Mouse (Mus musculus) forebrain, embryonic 14.5 days (tissue): ENCODE results near the gene Smg9. TPM values are rescaled to one million over a fixed set of nuclear protein-coding genes. Genes with fewer than 3 reads are reported as not detected.
"Not testable (repeated sequence)": the region's sequence is repeated elsewhere in the genome, so short reads cannot be mapped to it uniquely, and the experiment has no call there.

Experiments
- ATAC-seq: fragments of 200-750 bp; cut with Nextera tagmentation; 2 replicates; pipeline ENCODE4 v1.8.0; 2017; ENCODE audit warnings: mild to moderate bottlenecking, moderate library complexity
- DNase-seq: peaks from one replicate; pipeline ENCODE4 v3.0.0-alpha.2; 2015; ENCODE audit warnings: low spot score
- H3K27ac ChIP-seq: fragments of 300-500 bp; sonication (generic); 2 replicates; pipeline ENCODE4 v1.5.1; 2014; ENCODE audit warnings: low read depth, mild to moderate bottlenecking, control low read depth, low read length, moderate library complexity
- H3K27me3 ChIP-seq: fragments of 300-500 bp; sonication (generic); replicated peaks from 2 replicates; pipeline ENCODE4 v1.6.1; 2014; ENCODE audit warnings: low read length, control low read depth, mixed read lengths; ENCODE audit not compliant: control insufficient read depth, insufficient read depth
- H3K36me3 ChIP-seq: fragments of 300-500 bp; sonication (generic); 2 replicates; pipeline ENCODE4 v1.6.1; 2014; ENCODE audit warnings: low read length, control low read depth; ENCODE audit not compliant: control insufficient read depth, insufficient read depth
- H3K4me1 ChIP-seq: fragments of 300-500 bp; sonication (generic); 2 replicates; pipeline ENCODE4 v1.6.1; 2014; ENCODE audit warnings: antibody characterized with exemption, low read length, control low read depth; ENCODE audit not compliant: control insufficient read depth, insufficient read depth
- H3K4me2 ChIP-seq: fragments of 300-500 bp; sonication (generic); 2 replicates; pipeline ENCODE4 v1.6.1; 2014; ENCODE audit warnings: mild to moderate bottlenecking, control low read depth, low read length
- H3K4me3 ChIP-seq: fragments of 300-500 bp; sonication (generic); 2 replicates; pipeline ENCODE4 v1.5.1; 2014; ENCODE audit warnings: low read depth, low read length, control low read depth
- H3K9ac ChIP-seq: fragments of 300-500 bp; sonication (generic); 2 replicates; pipeline ENCODE4 v1.6.1; 2014; ENCODE audit warnings: mild to moderate bottlenecking, low read length, control low read depth, moderate library complexity
- H3K9me3 ChIP-seq: fragments of 300-500 bp; sonication (generic); replicated peaks from 2 replicates; pipeline ENCODE4 v1.6.1; 2016; ENCODE audit warnings: low read length, control low read depth, mixed read lengths; ENCODE audit not compliant: control insufficient read depth
- WGBS: fragments of 180-500 bp; shearing (Covaris S2); extraction: QIAGEN DNeasy Blood & Tissue Kit; methylation state at CpG from one replicate; pipeline ENCODE4 v1.1.7; 2014; 5-methylcytosine and 5-hydroxymethylcytosine counted together
- polyA plus RNA-seq: library from polyadenylated mRNA; unstranded; fragments of >200 nt; fragmentation: Nextera tagmentation; extraction: Ambion mirVana; gene quantifications from 2 replicates; pipeline ENCODE4 v1.2.1, GENCODE M21; 2014

The Smg9 gene
- polyA plus RNA-seq, 1 experiment from 2014 or later = 23.4 TPM

DNA sequence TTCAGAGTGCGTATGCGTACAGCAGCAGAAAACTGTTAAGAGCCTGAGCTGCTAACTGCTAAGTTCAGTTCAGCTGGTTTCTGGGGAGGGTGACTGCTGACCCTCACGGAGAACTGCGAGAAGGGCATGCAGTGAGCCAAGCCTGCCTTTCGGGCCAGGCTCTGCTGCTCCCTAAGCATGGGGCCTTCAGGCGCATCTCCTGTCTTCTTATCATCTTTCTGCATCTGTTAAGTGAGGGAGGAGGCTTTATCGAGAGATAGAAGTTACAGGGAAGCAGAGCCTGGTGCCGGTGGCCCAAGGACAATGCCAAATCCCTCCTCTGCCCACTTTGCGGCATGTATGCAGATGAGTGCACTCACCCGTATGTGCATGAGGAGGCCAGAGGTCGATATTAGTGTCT, 2.6 kb upstream of the Smg9 start:
- no peaks in the 10 kb centered on the region for H3K27me3 ChIP-seq
- peaks cover 3% of the 10 kb centered on the region; the same call in 1 of the 2 replicates for H3K4me1 ChIP-seq
- H3K4me2 ChIP-seq = no peak overlapping the region
- H3K27ac ChIP-seq = no peak overlapping the region
- no peaks in the 10 kb centered on the region for H3K36me3 ChIP-seq
- ATAC-seq (no peak), DNase-seq (no peak)
- WGBS = 84% methylated on average over 11 of the region's 11 CpGs
- H3K9me3 ChIP-seq = no peaks in the 10 kb centered on the region
- H3K4me3 ChIP-seq = no peak overlapping the region
- H3K9ac ChIP-seq = 0 out of 2 replicates have a peak overlapping the region, but pooled peaks have one; percentile 17

DNA sequence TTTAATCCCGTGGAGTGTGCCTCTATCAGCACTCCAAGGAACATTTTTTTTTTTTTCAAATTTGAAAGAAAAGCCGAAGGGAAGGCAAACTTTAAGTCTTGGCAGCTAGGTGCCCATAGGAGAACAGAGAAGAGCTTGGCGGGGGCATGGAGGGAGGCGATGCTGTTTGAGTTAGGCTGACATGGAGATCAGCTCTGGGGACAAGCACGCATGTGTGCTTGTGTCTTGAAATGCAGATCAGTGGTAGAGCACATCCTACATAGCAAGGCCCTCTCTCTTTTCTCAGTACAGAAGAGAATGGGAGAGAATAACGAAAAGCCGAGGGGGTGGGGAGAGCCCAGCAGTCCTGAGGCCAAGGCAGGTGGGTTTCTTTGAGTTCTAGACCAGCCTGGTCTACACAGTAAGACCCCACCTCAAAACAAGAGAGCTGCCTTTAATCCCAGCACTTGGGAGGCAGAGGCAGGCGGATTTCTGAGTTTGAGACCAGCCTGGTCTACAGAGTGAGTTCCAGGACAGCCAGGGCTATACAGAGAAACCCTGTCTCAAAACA, 980 bp upstream of the Smg9 start:
- no peak overlapping the region for H3K9ac ChIP-seq
- H3K4me1 ChIP-seq = peaks cover 3% of the 10 kb centered on the region; the same call in 1 of the 2 replicates
- H3K27ac ChIP-seq = no peak overlapping the region
- ATAC-seq (no peak), DNase-seq (no peak)
- no peak overlapping the region for H3K4me2 ChIP-seq
- H3K4me3 ChIP-seq = no peak overlapping the region
- no peaks in the 10 kb centered on the region for H3K9me3 ChIP-seq
- no peaks in the 10 kb centered on the region for H3K27me3 ChIP-seq
- peaks cover 8% of the 10 kb centered on the region; the same call in 1 of the 2 replicates for H3K36me3 ChIP-seq
- whole genome bisulfite sequencing = 98% methylated on average over 8 of the region's 8 CpGs

DNA sequence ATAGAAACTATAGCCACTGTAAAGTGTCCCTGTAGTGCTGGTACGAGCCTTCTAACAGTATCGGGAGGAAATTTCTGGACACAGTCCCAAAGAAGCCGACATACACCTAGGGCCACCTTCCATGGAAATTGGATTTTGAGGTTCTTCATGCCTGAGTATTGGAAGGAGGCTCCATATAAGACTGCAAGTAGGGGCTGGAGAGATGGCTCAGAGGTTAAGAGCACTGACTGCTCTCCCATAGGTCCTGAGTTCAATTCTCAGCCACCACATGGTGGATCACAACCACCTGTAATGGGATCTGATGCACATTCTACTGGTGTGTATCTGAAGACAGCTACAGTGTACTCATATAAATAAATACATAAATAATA, 648 bp downstream of the Smg9 start:
- Histone ChIP-seq H3K9ac (peak overlapping the region; percentile 73), H3K4me3 (peak overlapping the region; percentile 50), H3K4me2 (peak overlapping the region; percentile 52), H3K27me3 (no peaks in the 10 kb centered on the region), H3K9me3 (no peaks in the 10 kb centered on the region), H3K27ac (peak overlapping the region; percentile 95), H3K36me3 (peaks cover 21% of the 10 kb centered on the region), H3K4me1 (peaks cover 3% of the 10 kb centered on the region; the same call in 1 of the 2 replicates)
- ATAC-seq = no peak
- WGBS = 20% methylated on average over 3 of the region's 3 CpGs
- no peak for DNase-seq

DNA sequence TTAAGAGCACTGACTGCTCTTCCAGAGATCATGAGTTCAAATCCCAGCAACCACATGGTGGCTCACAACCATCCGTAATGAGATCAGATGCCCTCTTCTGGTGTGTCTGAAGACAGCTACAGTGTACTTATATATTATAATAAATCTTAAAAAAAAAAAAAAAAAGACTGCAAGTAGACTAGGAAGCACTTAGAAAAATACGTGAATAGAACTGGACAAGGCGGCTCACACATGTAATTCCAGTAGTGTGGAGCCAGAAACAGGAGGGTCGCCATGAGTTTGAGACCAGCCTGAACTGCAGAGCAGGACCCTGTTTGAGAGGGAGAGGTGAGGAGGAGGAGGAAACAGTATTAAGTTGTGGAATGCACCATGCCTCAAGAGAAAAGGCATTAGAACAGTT, 1.1 kb downstream of the Smg9 start:
- H3K9ac ChIP-seq, H3K27me3 ChIP-seq, H3K4me1 ChIP-seq, DNase-seq, H3K27ac ChIP-seq, H3K9me3 ChIP-seq, ATAC-seq: not testable (repeated sequence)
- peak overlapping the region; percentile 50; the same call in 1 of the 2 replicates for H3K4me3 ChIP-seq
- H3K4me2 ChIP-seq = peak overlapping the region; percentile 52
- WGBS = 98% methylated on average over 4 of the region's 4 CpGs
- peaks cover 25% of the 10 kb centered on the region for H3K36me3 ChIP-seq

DNA sequence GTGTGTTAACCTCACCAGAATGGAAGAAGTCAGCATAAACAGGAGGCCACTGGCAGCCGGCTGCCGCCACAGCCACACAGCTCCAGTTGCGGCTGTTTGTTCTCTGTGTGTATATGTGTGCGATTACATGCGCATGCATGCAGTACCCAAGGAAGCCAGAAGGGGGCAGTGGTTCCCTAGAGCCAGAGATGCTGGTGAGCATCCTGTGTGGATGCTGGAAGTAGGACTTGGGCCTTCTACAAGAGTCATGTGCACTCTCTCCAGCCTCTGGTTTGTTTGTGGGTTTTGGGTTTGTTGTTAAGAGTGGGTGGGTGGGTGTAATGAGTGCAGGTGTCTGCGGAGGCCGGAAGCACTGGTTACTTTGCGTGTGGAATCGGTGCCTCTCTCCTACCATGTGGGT, 3.4 kb downstream of the Smg9 start:
- Histone ChIP-seq H3K9ac (no peak overlapping the region), H3K4me2 (no peak overlapping the region), H3K4me1 (peaks cover 3% of the 10 kb centered on the region; the same call in 1 of the 2 replicates), H3K27ac (no peak overlapping the region), H3K9me3 (no peaks in the 10 kb centered on the region), H3K4me3 (no peak overlapping the region), H3K36me3 (peaks cover 39% of the 10 kb centered on the region), H3K27me3 (no peaks in the 10 kb centered on the region)
- no peak for ATAC-seq
- no peak for DNase-seq
- 98% methylated on average over 9 of the region's 9 CpGs for WGBS

DNA sequence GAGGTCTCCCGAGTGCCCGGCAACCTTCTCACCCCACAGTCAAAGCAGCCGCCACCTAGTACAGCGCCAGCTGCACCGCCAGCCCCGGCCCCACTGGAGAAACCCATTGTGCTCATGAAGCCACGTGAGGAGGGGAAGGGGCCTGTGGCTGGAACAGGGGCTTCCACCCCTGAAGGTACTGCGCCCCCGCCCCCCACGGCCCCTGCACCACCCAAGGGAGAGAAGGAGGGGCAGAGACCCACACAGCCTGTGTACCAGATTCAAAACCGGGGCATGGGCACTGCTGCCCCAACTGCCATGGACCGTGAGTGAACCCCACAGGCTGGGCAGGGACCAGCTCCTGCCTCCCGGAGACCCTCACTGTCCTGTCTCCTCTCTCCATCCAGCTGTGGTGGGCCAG, 6.2 kb downstream of the Smg9 start:
- peaks cover 42% of the 10 kb centered on the region for H3K36me3 ChIP-seq
- H3K4me1 ChIP-seq = no peaks in the 10 kb centered on the region
- no peak overlapping the region for H3K4me3 ChIP-seq
- H3K27me3 ChIP-seq = no peaks in the 10 kb centered on the region
- 88% methylated on average over 12 of the region's 13 CpGs for WGBS
- H3K27ac ChIP-seq = no peak overlapping the region
- no peak overlapping the region for H3K9ac ChIP-seq
- DNase-seq (no peak), ATAC-seq (no peak)
- H3K4me2 ChIP-seq = no peak overlapping the region
- no peaks in the 10 kb centered on the region for H3K9me3 ChIP-seq

DNA sequence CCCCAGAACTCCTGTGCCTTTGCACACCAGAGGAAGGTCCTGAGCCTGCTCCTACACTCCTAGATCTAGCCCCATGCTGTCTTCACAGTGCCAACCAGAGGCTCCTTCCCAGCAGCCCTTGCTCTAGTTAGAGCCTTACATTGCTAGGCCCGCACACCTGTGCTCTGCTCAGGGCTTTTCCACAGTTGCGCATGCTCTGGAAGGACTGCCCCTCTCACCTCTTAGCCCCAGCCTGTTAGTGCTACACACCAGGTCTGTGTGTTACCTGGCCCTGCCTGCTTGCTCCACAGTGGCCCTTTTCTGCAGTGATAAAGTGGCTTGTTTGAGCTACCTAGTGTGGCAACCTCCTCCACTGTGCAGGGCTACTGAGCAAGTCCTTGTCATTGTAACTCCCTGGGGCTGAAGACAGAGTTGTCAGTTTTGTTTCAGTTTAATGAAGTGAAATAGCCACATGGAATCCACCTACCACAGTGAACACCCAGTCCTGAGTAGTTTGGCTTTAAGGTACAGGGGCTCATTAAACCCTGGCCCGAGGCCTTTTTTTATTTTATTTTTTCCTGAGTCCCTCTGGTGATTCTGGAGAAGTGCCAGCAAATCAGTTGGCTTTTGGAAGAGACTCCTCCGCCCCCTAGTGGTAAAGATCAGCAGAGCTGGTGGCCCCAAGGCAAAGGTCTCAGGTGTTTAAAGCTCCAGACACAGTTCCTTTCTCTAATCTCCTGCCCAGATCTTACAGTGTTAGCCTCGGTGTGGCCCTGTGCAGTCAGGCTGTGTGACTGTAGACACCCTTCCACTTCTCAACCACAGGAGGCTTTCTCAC, 7.3 kb downstream of the Smg9 start:
- H3K4me3 ChIP-seq = no peak overlapping the region
- DNase-seq (peak; percentile 88), ATAC-seq (peak; percentile 43; the same call in 1 of the 2 replicates)
- no peaks in the 10 kb centered on the region for H3K4me1 ChIP-seq
- H3K27me3 ChIP-seq = no peaks in the 10 kb centered on the region
- no peak overlapping the region for H3K27ac ChIP-seq
- peaks cover 42% of the 10 kb centered on the region for H3K36me3 ChIP-seq
- 43% methylated on average over 5 of the region's 5 CpGs for WGBS
- H3K4me2 ChIP-seq = no peak overlapping the region
- no peak overlapping the region for H3K9ac ChIP-seq
- H3K9me3 ChIP-seq = no peaks in the 10 kb centered on the region

DNA sequence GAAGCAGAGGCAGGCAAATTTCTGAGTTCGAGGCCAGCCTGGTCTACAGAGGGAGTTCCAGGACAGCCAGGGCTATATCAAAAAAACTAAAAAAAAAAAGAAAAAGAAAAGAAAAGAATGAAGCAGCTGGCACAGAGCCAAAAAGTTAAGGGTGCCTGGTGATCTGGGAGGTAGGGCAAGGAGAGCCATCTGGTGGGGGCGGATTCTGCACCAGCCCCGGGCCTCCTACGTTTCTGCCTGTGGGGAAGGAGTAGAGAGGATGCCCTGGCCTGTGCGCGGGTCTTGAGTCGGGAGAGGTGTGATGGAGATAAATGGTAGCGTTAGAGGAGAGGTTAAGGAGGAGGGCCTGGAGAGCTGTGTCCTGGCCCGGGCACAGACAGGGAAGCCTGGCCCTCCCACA, 8.8 kb downstream of the Smg9 start:
- Histone ChIP-seq H3K27ac (no peak overlapping the region), H3K4me1 (no peaks in the 10 kb centered on the region), H3K9me3 (no peaks in the 10 kb centered on the region), H3K9ac (no peak overlapping the region), H3K4me3 (no peak overlapping the region), H3K27me3 (no peaks in the 10 kb centered on the region), H3K36me3 (peaks cover 37% of the 10 kb centered on the region), H3K4me2 (no peak overlapping the region)
- no peak for ATAC-seq
- 87% methylated on average over 9 of the region's 9 CpGs for WGBS
- DNase-seq = no peak

DNA sequence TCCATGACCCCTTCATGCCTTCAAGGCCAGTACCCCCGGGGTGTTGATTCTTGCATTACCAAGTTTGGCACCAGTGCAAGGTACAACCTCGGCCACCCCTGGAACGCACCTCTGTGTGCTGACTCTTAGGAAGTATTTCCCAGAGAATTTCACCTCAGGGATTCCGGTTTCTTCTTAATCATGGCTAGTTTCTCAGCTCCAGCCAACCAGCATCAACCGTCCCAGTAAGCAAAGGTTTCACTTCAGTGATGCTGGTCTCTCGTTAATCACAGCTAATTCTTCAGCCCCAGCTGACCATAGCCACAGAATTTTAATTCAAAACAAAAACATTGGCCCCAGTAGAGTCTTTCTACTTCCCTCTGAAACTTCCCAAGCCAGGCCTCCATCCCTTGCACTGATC, 10.7 kb downstream of the Smg9 start:
- H3K36me3 ChIP-seq = peaks cover 21% of the 10 kb centered on the region
- WGBS = 86% methylated on average over 6 of the region's 6 CpGs
- no peaks in the 10 kb centered on the region for H3K4me1 ChIP-seq
- no peak for DNase-seq
- H3K9ac ChIP-seq = no peak overlapping the region
- no peak overlapping the region for H3K4me2 ChIP-seq
- no peak overlapping the region for H3K4me3 ChIP-seq
- H3K27me3 ChIP-seq = no peaks in the 10 kb centered on the region
- H3K27ac ChIP-seq = no peak overlapping the region
- no peak for ATAC-seq
- no peaks in the 10 kb centered on the region for H3K9me3 ChIP-seq
